Mouse (Mus musculus) embryo, embryonic 11 days (tissue): Measurements from ENCODE around the gene Onecut1.

Source experiments
- DNase-seq: peaks from one replicate; pipeline ENCODE4 v3.0.0-alpha.2; 2015

Gene Onecut1

DNA sequence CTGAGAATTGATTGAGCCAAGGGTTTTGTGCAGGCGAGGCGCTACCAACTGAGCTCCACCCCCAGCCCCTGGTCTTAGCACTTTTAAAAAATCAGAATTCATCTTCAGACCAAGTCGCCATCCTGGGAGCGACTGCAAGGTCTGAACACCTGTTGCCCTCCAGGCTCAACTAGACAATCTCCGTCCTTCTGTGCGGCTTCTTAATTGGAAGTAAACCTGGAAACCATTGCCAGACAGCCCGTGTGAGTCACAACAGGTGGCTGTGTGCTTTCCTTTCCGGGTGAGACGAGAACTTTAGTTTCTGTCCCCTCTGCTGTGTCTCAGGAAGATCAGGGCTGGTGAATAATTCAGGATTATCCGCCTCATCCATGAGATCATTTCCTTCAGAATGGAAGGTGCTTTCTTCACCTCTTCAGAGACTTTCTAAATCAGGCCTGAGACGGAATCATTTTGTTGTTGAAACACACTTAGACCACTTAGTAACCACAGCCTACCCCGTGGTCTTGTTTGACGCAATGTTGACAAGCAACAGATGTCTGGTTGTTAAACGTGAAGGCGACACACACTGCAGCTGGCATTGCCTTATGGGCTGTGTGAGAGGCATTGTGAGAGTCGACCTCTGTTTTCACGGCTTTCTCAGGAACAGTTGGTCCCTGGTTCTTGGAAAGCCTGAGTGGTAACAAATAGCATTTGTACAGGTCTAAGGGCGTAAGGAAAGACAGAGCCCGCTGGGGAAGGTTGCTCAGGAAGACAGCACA, 51.1 kb downstream of the Onecut1 start:
- no peak for DNase-seq

GRCm38 (mm10) chr9:74915611-74916010, 53.9 kb downstream of the Onecut1 start:
- DNase-seq: no peak

- no peak for DNase-seq
These were observed 58.7 kb downstream of the Onecut1 start for GRCm38 (mm10) chr9:74920450-74920849.

DNA sequence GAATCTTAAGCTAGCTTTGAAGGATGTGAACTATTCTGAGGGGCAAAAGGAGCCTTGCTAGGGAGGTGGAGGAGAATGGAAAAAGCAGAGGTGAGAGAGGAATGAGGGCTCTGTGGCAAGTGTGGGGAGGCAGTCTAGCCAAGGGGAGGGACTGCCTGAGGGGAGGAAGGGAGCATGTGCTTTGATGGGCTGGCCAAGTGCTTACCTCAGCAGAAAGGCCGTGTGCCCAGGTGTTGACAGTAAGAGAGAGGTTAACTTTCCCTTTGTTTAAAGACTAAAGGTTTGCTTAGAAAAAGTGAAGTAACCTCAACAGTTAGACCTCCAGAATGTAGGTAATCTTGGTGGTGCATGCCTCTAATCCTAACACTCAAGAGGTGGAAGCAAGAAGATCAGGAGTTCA, 59.7 kb downstream of the Onecut1 start:
- no peak for DNase-seq

GRCm38 (mm10) chr9:74922884-74923283, 61.2 kb downstream of the Onecut1 start:
- no peak for DNase-seq

DNA sequence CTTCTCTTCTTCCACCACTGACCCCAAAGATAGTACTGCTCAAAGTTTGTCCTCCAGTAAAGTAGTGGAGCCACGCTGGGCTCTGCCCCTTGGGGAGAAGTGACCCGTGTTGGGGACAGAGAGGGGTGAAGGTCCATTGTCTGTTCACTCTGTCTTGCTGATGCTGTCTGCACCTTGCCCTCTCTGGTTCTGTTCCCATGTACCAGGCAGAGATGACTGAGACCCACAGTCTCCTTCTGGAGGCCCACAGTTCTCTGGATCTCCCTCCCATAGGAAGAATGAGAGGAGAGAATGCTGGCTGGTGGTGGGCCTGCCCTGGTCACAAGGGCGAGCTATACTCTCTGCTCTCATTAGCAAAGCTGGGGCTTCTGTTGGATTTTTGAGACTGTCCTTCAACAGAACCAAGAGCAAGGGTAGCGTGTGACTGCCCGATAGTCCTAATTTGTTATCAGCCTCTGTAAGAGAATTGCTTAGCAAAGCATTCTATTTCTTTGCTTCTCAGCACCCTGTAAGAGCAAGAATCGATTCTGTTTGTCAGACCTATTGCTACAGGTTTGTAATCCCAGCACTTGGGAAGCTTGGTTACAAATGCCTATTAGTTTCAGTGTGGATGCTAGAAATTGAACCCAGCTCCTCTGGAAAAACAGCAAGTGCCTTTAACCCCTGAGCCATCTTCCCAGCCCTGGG, 61.7 kb downstream of the Onecut1 start:
- no peak for DNase-seq

- peak; percentile 61 for DNase-seq
These were observed 63.6 kb downstream of the Onecut1 start for GRCm38 (mm10) chr9:74925220-74925769.

DNA sequence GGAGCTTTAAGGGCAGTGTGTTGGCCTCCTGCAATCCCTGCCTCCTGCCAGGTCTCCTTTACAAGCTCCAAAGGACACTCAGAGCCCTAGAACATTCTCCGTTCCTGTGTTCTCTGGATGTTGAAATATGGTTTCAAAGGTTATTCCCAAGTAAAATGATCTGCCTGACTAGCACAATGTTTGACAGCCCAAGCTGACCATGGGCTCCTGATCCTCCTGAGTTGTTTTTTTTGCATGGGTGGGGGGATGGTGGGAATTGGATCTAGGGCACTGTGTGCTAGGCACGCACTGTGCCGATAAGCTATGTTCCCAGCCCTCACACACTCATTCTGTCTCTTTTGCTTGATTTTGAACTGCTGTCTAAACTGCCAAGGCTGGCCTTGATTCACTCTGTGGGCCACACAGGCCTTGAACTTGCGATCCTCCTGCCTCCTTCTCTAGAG, 68.3 kb downstream of the Onecut1 start:
- no peak for DNase-seq

- DNase-seq: no peak
These were observed 68.9 kb downstream of the Onecut1 start for GRCm38 (mm10) chr9:74930653-74931052.

- DNase-seq: no peak
These were observed 73.6 kb downstream of the Onecut1 start for GRCm38 (mm10) chr9:74935289-74935688.

DNA sequence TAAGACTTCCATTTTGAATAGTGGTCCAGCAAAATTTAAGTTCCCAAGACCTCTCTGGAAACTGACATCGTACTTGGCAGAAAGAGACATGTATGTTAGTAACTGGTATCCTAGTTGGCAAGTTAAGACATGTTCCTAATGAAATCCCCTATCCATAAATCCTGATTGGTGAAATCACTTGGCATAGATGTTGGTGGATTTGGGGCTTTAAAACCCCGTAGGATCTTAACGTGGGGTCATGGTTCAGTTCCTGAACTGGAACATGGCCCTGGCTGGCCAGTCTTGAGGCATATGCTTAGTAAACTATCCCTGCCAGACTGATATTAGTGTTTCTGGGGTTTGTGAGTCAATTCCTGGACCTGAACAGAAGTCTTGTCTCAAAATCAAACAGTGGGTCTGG, 76.0 kb downstream of the Onecut1 start:
- no peak for DNase-seq

GRCm38 (mm10) chr9:74938670-74939534, 77.2 kb downstream of the Onecut1 start:
- DNase-seq: no peak
